ENCODE assay signal across 26 mouse cellular contexts in genomic region chr11:36902302-36902701, GRCm38 (mm10).
A peak's percentile ranks its signal among the peaks of the same experiment; 100 is the strongest.
DNase-seq lines count a peak whose midpoint lies in the region; ATAC-seq and TF ChIP-seq lines count a peak whose summit lies in the region.
"Had no signal": no experiment of that assay in that cellular context is flagged by ENCODE, and none has a peak within 500 bp of the region (broad histone marks: within the 10 kb centered on the region; RNA-seq: fewer than 3 reads in every experiment).

No protein-coding gene starts in this region.

- peak; percentile 30; the same call in 1 of the 2 replicates for ATAC-seq in forebrain, embryonic 12.5 days (ENCODE audit: low FRiP score)
- no peak for ATAC-seq in forebrain, embryonic 16.5 days
- ATAC-seq: activated CD4-positive, CD25-positive, alpha-beta regulatory T cell, adult 4 months; intestine, postnatal 0 days had no signal

- no peak for TF ChIP-seq POLR2A in brain, embryonic 14.5 days (IDR thresholded peaks at IDR 0.05; ENCODE audit: borderline replicate concordance, extremely low read depth, insufficient read depth, insufficient read length, poor library complexity, severe bottlenecking)

- TF ChIP-seq CTCF in brain, embryonic 14.5 days (IDR thresholded peaks at IDR 0.05; ENCODE audit: borderline replicate concordance, extremely low read depth, insufficient read depth, insufficient read length): no peak

- H3K36me3 ChIP-seq in forebrain, embryonic 12.5 days (replicated peaks): no peaks in the 10 kb centered on the region
- no peaks in the 10 kb centered on the region for H3K36me3 ChIP-seq in forebrain, embryonic 16.5 days (ENCODE audit: control insufficient read depth, insufficient read depth)
- no peaks in the 10 kb centered on the region for H3K36me3 ChIP-seq in limb, embryonic 10.5 days
- H3K36me3 ChIP-seq: embryonic facial prominence, embryonic 12.5 days; limb, embryonic 12.5 days; liver, embryonic 15.5 days; neural tube, embryonic 13.5 days had no signal

- no peak overlapping the region for H3K9ac ChIP-seq in forebrain, embryonic 12.5 days
- H3K9ac ChIP-seq in forebrain, embryonic 16.5 days (replicated peaks; ENCODE audit: low read depth, low read length): no peak overlapping the region
- H3K9ac ChIP-seq: embryonic facial prominence, embryonic 12.5 days; limb, embryonic 12.5 days; liver, embryonic 15.5 days; lung, embryonic 14.5 days; neural tube, embryonic 13.5 days had no signal

- no peak overlapping the region for H3K4me2 ChIP-seq in forebrain, embryonic 12.5 days
- H3K4me2 ChIP-seq in forebrain, embryonic 16.5 days (ENCODE audit: low read length): no peak overlapping the region
- H3K4me2 ChIP-seq: embryonic facial prominence, embryonic 12.5 days; limb, embryonic 12.5 days; liver, embryonic 15.5 days; lung, embryonic 14.5 days; neural tube, embryonic 13.5 days had no signal

- peak; percentile 9 for DNase-seq in Muller cell, postnatal 12 days (ENCODE audit: inconsistent ontology term)
- peak; percentile 80 for DNase-seq in brain, embryonic 14.5 days (ENCODE audit: low read depth)
- no peak for DNase-seq in limb, embryonic 10.5 days (ENCODE audit: low spot score)
- no peak for DNase-seq in layer of hippocampus, postnatal 10 days (ENCODE audit: low spot score in 2 of 2)
- DNase-seq in thymus, postnatal 4 days: no peak
- no peak for DNase-seq in adrenal gland, adult 8-10 months
- DNase-seq: adrenal gland, adult 2 months; cerebellum, adult 11-12 months; cerebellum, postnatal 10 days; gastrocnemius, postnatal 14 days; heart, postnatal 14 days; kidney, adult 9 months; kidney, postnatal 10 days; lung, embryonic 14.5 days; lung, postnatal 14 days; right cerebral cortex, postnatal 4 days; thymus, adult 18-20 months had no signal

- no peaks in the 10 kb centered on the region; the same call in 1 of the 2 replicates for H3K27me3 ChIP-seq in forebrain, embryonic 12.5 days
- H3K27me3 ChIP-seq in forebrain, embryonic 16.5 days (replicated peaks; ENCODE audit: control insufficient read depth, insufficient read depth, low read length): no peaks in the 10 kb centered on the region
- no peaks in the 10 kb centered on the region for H3K27me3 ChIP-seq in limb, embryonic 10.5 days (ENCODE audit: low read depth, poor library complexity, severe bottlenecking)
- H3K27me3 ChIP-seq: embryonic facial prominence, embryonic 12.5 days; limb, embryonic 12.5 days; liver, embryonic 15.5 days; neural tube, embryonic 13.5 days had no signal

- peaks cover 9% of the 10 kb centered on the region for H3K4me1 ChIP-seq in forebrain, embryonic 12.5 days
- 0 out of 2 replicates have a peak, but pooled peaks cover 2% of the 10 kb centered on the region for H3K4me1 ChIP-seq in forebrain, embryonic 16.5 days (replicated peaks; ENCODE audit: control insufficient read depth, insufficient read depth, low read length)
- no peaks in the 10 kb centered on the region for H3K4me1 ChIP-seq in limb, embryonic 10.5 days
- H3K4me1 ChIP-seq: embryonic facial prominence, embryonic 12.5 days; limb, embryonic 12.5 days; liver, embryonic 15.5 days; neural tube, embryonic 13.5 days had no signal

- no peak overlapping the region for H3K4me3 ChIP-seq in forebrain, embryonic 12.5 days (replicated peaks)
- no peak overlapping the region for H3K4me3 ChIP-seq in forebrain, embryonic 16.5 days (replicated peaks; ENCODE audit: low read length)
- no peak overlapping the region for H3K4me3 ChIP-seq in limb, embryonic 10.5 days
- H3K4me3 ChIP-seq: embryonic facial prominence, embryonic 12.5 days; limb, embryonic 12.5 days; liver, embryonic 15.5 days; neural tube, embryonic 13.5 days had no signal

- H3K27ac ChIP-seq in forebrain, embryonic 12.5 days: no peak overlapping the region
- H3K27ac ChIP-seq in forebrain, embryonic 16.5 days (ENCODE audit: low read length): no peak overlapping the region
- H3K27ac ChIP-seq in limb, embryonic 10.5 days: 0 out of 2 replicates have a peak overlapping the region, but pooled peaks have one; percentile 8
- H3K27ac ChIP-seq: embryonic facial prominence, embryonic 12.5 days; limb, embryonic 12.5 days; liver, embryonic 15.5 days; neural tube, embryonic 13.5 days; stomach, postnatal 0 days had no signal

- WGBS in forebrain, embryonic 12.5 days: 5% methylated on average over 2 of the region's 2 CpGs
- WGBS in forebrain, embryonic 16.5 days: 9% methylated on average over 2 of the region's 2 CpGs
- 51% methylated on average over 2 of the region's 2 CpGs for WGBS in limb, embryonic 10.5 days

- H3K9me3 ChIP-seq in forebrain, embryonic 12.5 days: no peaks in the 10 kb centered on the region
- no peaks in the 10 kb centered on the region for H3K9me3 ChIP-seq in forebrain, embryonic 16.5 days (ENCODE audit: control insufficient read depth, low read length)
- H3K9me3 ChIP-seq in limb, embryonic 10.5 days (replicated peaks): no peaks in the 10 kb centered on the region
- H3K9me3 ChIP-seq: limb, embryonic 12.5 days; liver, embryonic 15.5 days had no signal

Comparison
In these comparisons a context has a peak if more than half of its experiments do, and no peak if none do; other contexts are left out.
1. DNase-seq: peak in Muller cell, postnatal 12 days (single experiment) and brain, embryonic 14.5 days (single experiment); none in limb, embryonic 10.5 days (single experiment), layer of hippocampus, postnatal 10 days (0 of 2), thymus, postnatal 4 days (single experiment) and adrenal gland, adult 8-10 months (single experiment).